Mouse (Mus musculus): ENCODE measurements around the gene Nck2. TPM values are rescaled to one million over a fixed set of nuclear protein-coding genes. Genes with fewer than 3 reads are reported as not detected.

Nck2 gene
- polyA plus RNA-seq, 1 experiment: 21.0 TPM

DNA sequence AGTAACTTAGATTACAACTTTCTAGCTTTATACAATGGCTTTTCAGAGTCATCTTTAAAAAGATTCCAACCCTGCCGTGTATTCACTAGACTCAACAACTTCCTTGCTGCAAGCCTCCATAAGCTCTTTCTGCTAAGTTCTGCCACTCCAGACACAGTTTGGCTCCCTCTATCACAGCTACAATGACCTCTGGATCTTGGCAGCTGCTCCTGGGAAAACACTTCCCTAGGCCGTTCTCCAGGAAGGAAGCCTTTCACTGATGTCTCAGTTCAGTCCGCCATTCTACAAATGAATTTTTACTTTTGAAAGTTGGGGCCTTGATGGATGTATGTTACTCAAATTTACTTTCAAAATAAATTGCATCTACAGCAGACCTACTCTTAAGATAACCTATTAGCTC, 133.0 kb downstream of the Nck2 start:
- TF ChIP-seq POLR2A (IDR thresholded peaks at IDR 0.05; ENCODE audit: borderline replicate concordance, control insufficient read depth, low read depth, low read length): no peak
- TF ChIP-seq CTCF (IDR thresholded peaks at IDR 0.05; ENCODE audit: control insufficient read depth, insufficient read depth, low read length): no peak
- no peak overlapping the region for H3K27ac ChIP-seq (ENCODE audit: control insufficient read depth, insufficient read depth, low read depth, low read length, poor library complexity)
- no peaks in the 10 kb centered on the region for H3K4me1 ChIP-seq (ENCODE audit: control insufficient read depth, insufficient read depth, low read length)
- WGBS: 89% methylated on average over 3 of the region's 3 CpGs
- no peak overlapping the region for H3K4me3 ChIP-seq (replicated peaks; ENCODE audit: control insufficient read depth, low read depth, low read length)

DNA sequence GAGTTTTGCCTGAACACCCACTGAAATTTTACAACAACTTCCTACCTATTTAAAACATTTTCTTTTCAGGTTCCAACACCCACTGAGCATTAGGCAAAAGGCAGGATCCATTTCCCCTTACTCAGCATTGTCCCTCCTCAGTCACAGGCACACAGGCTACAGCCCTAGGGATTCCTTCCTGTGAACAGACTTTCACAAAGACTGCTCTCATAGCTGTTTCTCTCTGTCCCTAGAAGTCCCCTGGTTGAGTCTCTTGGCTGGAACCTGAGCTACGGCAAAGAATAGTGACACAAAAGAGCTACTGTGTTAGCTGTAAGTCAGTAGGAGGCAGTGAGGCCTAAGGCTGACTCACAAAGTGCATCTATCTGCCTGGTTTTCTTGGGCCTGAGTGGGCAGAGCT, 139.2 kb downstream of the Nck2 start:
- no peak overlapping the region for H3K4me3 ChIP-seq (replicated peaks; ENCODE audit: control insufficient read depth, low read depth, low read length)
- WGBS: 79% methylated on average over 1 of the region's 1 CpGs
- no peak for TF ChIP-seq CTCF (IDR thresholded peaks at IDR 0.05; ENCODE audit: control insufficient read depth, insufficient read depth, low read length)
- no peak for TF ChIP-seq POLR2A (IDR thresholded peaks at IDR 0.05; ENCODE audit: borderline replicate concordance, control insufficient read depth, low read depth, low read length)

GRCm38 (mm10) chr1:43589001-43589400, 144.6 kb downstream of the Nck2 start:
- TF ChIP-seq CTCF (IDR thresholded peaks at IDR 0.05; ENCODE audit: control insufficient read depth, insufficient read depth, low read length): no peak
- TF ChIP-seq POLR2A (IDR thresholded peaks at IDR 0.05; ENCODE audit: borderline replicate concordance, control insufficient read depth, low read depth, low read length): no peak

More for the DNA sequence above, 139.2 kb downstream of the Nck2 start:
- Histone ChIP-seq H3K27ac (ENCODE audit: control insufficient read depth, insufficient read depth, low read depth, low read length, poor library complexity) (no peak overlapping the region), H3K4me1 (ENCODE audit: control insufficient read depth, insufficient read depth, low read length) (no peaks in the 10 kb centered on the region)

GRCm38 (mm10) chr1:43589910-43590309, 145.5 kb downstream of the Nck2 start:
- no peak overlapping the region for H3K27ac ChIP-seq (ENCODE audit: control insufficient read depth, insufficient read depth, low read depth, low read length, poor library complexity)
- no peaks in the 10 kb centered on the region for H3K4me1 ChIP-seq (ENCODE audit: control insufficient read depth, insufficient read depth, low read length)
- no peak overlapping the region for H3K4me3 ChIP-seq (replicated peaks; ENCODE audit: control insufficient read depth, low read depth, low read length)
- WGBS: 74% methylated on average over 2 of the region's 2 CpGs
- TF ChIP-seq POLR2A (IDR thresholded peaks at IDR 0.05; ENCODE audit: borderline replicate concordance, control insufficient read depth, low read depth, low read length) (no peak), CTCF (IDR thresholded peaks at IDR 0.05; ENCODE audit: control insufficient read depth, insufficient read depth, low read length) (no peak)

More at GRCm38 (mm10) chr1:43589001-43589400, 144.6 kb downstream of the Nck2 start:
- no peak overlapping the region for H3K27ac ChIP-seq (ENCODE audit: control insufficient read depth, insufficient read depth, low read depth, low read length, poor library complexity)
- no peak overlapping the region for H3K4me3 ChIP-seq (replicated peaks; ENCODE audit: control insufficient read depth, low read depth, low read length)
- WGBS: 27% methylated on average over 1 of the region's 1 CpGs
- no peaks in the 10 kb centered on the region for H3K4me1 ChIP-seq (ENCODE audit: control insufficient read depth, insufficient read depth, low read length)

GRCm38 (mm10) chr1:43590727-43591126, 146.3 kb downstream of the Nck2 start:
- no peak for TF ChIP-seq POLR2A (IDR thresholded peaks at IDR 0.05; ENCODE audit: borderline replicate concordance, control insufficient read depth, low read depth, low read length)
- TF ChIP-seq CTCF (IDR thresholded peaks at IDR 0.05; ENCODE audit: control insufficient read depth, insufficient read depth, low read length): no peak
- no peak overlapping the region for H3K27ac ChIP-seq (ENCODE audit: control insufficient read depth, insufficient read depth, low read depth, low read length, poor library complexity)
- 86% methylated on average over 1 of the region's 1 CpGs for WGBS

DNA sequence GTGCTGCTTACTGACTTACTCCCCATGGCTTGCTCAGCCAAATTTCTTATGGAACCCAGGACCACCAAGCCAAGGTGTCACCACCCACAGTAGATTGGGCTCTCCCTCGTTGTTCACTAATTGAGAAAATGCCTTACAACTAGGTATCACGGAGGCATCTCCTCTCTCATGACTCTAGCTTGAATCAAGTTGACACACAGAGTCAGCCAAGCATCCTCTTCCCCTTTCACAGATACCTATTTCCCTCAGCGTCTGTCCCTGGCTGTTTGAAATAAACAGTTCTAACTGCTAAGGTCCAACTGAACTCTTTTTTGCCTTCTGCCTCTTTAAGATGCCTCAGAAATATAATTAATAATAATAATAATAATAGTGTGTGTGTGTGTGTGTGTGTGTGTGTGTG, 148.7 kb downstream of the Nck2 start:
- WGBS: 49% methylated on average over 3 of the region's 3 CpGs
- Histone ChIP-seq H3K4me3 (replicated peaks; ENCODE audit: control insufficient read depth, low read depth, low read length) (no peak overlapping the region), H3K27ac (ENCODE audit: control insufficient read depth, insufficient read depth, low read depth, low read length, poor library complexity) (no peak overlapping the region), H3K4me1 (ENCODE audit: control insufficient read depth, insufficient read depth, low read length) (no peaks in the 10 kb centered on the region)
- TF ChIP-seq POLR2A (IDR thresholded peaks at IDR 0.05; ENCODE audit: borderline replicate concordance, control insufficient read depth, low read depth, low read length) (no peak), CTCF (IDR thresholded peaks at IDR 0.05; ENCODE audit: control insufficient read depth, insufficient read depth, low read length) (no peak)

More at GRCm38 (mm10) chr1:43590727-43591126, 146.3 kb downstream of the Nck2 start:
- Histone ChIP-seq H3K4me1 (ENCODE audit: control insufficient read depth, insufficient read depth, low read length) (no peaks in the 10 kb centered on the region), H3K4me3 (replicated peaks; ENCODE audit: control insufficient read depth, low read depth, low read length) (no peak overlapping the region)

- TF ChIP-seq CTCF (IDR thresholded peaks at IDR 0.05; ENCODE audit: control insufficient read depth, insufficient read depth, low read length) (no peak), POLR2A (IDR thresholded peaks at IDR 0.05; ENCODE audit: borderline replicate concordance, control insufficient read depth, low read depth, low read length) (no peak)
- WGBS: 60% methylated on average over 4 of the region's 4 CpGs
- Histone ChIP-seq H3K4me3 (replicated peaks; ENCODE audit: control insufficient read depth, low read depth, low read length) (no peak overlapping the region), H3K4me1 (ENCODE audit: control insufficient read depth, insufficient read depth, low read length) (no peaks in the 10 kb centered on the region), H3K27ac (ENCODE audit: control insufficient read depth, insufficient read depth, low read depth, low read length, poor library complexity) (no peak overlapping the region)
These were observed 150.4 kb downstream of the Nck2 start for GRCm38 (mm10) chr1:43594738-43595137.

- Histone ChIP-seq H3K4me1 (ENCODE audit: control insufficient read depth, insufficient read depth, low read length) (no peaks in the 10 kb centered on the region), H3K27ac (ENCODE audit: control insufficient read depth, insufficient read depth, low read depth, low read length, poor library complexity) (no peak overlapping the region), H3K4me3 (replicated peaks; ENCODE audit: control insufficient read depth, low read depth, low read length) (no peak overlapping the region)
- TF ChIP-seq CTCF (IDR thresholded peaks at IDR 0.05; ENCODE audit: control insufficient read depth, insufficient read depth, low read length) (no peak), POLR2A (IDR thresholded peaks at IDR 0.05; ENCODE audit: borderline replicate concordance, control insufficient read depth, low read depth, low read length) (no peak)
These were observed 153.4 kb downstream of the Nck2 start for GRCm38 (mm10) chr1:43597731-43598130.

DNA sequence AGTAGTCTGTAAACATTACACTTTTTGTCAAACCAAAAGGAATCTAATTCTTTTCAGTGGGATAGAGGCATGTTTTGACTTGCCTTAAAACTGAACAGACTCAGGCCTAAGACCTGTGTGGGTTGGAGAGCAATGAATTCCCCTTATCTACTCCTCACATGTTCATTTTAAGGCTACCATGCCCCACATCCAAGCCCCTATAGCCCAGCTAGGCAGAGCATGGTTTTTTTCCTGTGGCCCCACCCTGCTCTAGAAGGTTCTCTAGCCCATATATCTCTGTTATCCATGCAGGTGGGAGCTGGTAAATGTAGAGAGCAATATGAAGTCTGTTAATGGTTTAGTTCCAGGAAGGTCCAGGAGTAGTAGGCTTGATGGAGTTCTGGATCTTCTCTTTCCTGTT, 155.1 kb downstream of the Nck2 start:
- H3K27ac ChIP-seq (ENCODE audit: control insufficient read depth, insufficient read depth, low read depth, low read length, poor library complexity): no peak overlapping the region
- no peak for TF ChIP-seq CTCF (IDR thresholded peaks at IDR 0.05; ENCODE audit: control insufficient read depth, insufficient read depth, low read length)
- no peak for TF ChIP-seq POLR2A (IDR thresholded peaks at IDR 0.05; ENCODE audit: borderline replicate concordance, control insufficient read depth, low read depth, low read length)

More for the DNA sequence above, 155.1 kb downstream of the Nck2 start:
- Histone ChIP-seq H3K4me3 (replicated peaks; ENCODE audit: control insufficient read depth, low read depth, low read length) (no peak overlapping the region), H3K4me1 (ENCODE audit: control insufficient read depth, insufficient read depth, low read length) (no peaks in the 10 kb centered on the region)

All from bone marrow, adult 2 months (tissue).